Mouse (Mus musculus): Measurements from ENCODE around the gene Rtp3.

DNA sequence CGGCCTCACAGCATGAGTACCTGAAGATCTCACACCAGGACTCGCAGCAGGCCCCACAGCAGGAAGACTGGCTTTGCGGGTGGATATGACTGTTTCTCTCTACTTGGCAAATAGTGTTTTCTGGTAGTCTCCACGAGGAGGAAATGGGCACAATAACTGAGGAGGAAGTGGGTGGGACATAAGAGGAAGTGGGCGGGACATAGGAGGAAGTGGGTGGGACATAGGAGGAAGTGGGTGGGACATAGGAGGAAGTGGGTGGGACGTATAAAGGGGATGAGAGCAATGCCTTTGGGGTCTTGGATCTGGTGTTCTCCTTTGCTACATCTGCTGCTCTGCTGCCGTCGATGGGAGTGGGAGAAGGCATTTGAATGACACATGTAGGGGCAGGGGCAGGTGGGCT, 4.4 kb downstream of the Rtp3 start:
- TF ChIP-seq CTCF (IDR thresholded peaks at IDR 0.05; ENCODE audit: extremely low read depth, insufficient read depth, insufficient read length, insufficient replicate concordance): no peak
- no peak for TF ChIP-seq POLR2A (IDR thresholded peaks at IDR 0.05; ENCODE audit: low read depth, low read length)

All from spleen, adult 2 months (tissue).